Mouse (Mus musculus) mature B cell (primary cell): ENCODE measurements around the gene Ppard.

Experiments used
- in situ Hi-C: fragments of 300-500 bp; cut with MboI; formaldehyde crosslinking; loops from 2 replicates; pipeline ENCODE4 v1.14.3; 2019

The Ppard gene

GRCm38 (mm10) chr17:28255651-28256050 lies 23.2 kb downstream of the Ppard start:
- in situ Hi-C loops, result no loop called here

- in situ Hi-C loops, result no loop called here
Observed at GRCm38 (mm10) chr17:28256651-28257328, 24.3 kb downstream of the Ppard start.

DNA sequence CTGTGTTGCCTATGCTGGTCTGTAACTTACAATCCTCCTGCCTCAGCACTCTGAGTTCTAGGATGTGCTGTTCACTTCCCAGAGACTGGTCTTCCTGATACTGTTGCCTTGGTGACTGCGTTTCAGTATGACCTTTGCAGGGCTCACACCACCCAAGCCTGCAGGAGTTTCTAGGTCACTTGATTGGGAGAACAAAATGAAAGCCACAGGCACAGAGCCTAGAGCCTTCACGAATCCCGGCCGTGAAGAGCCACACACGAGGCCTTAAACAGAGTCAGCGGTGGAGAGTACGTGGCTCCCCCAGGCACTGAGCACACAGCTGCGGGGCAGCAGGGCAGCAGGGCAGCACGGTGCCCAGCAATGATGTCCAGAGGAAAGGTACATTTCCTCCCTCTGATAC lies 25.8 kb downstream of the Ppard start:
- in situ Hi-C loops, result no loop called here

DNA sequence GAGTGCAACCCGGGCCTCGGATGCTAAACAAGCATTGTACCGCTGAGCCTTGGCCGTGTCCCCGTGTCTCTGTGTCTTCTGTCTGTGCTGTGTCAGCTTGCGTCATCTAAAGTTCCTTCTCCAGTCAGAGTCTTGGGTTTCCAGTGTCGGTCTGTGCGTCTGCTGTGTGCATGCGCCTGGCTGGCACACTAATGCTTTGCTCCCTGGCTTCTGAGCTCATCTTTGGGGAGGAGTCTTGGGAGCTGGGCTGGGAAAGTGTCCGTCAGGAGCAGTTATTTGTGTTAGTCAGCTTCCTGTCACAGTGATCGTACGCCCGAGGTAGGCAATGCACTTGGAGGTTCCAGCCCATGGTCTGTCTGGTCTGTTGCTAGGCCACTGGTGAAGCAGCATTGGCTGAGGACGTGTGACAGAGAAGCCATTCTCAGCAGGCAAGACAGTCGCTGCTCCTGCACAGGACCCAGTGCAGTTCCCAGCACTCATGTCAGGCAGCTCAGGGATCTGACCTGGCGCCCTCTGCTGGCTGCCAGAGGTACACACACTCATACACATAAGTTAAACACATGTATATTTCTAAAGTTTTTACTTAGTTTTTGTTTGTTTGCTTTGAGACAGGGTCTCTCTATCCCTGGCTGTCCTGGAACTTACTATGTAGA lies 27.5 kb downstream of the Ppard start:
- in situ Hi-C loops, result no loop called here

DNA sequence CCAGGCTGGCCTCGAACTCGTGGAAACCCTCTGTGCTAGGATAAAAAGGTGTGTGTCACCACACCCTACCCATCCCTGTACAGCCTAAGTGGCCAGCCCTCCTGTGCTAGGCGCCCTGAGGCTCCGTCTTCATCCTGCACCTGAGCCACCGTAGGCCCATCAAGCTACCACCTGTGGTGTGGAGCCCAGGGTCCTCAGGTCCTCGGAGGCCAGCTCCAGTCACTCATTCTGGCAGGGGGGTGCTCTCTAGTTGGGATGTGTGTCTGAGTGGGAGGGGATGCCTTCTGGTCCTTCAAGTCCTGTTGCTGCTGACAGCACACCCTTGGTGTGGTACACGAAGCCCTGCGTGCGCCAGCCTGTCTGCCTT lies 28.0 kb downstream of the Ppard start:
- in situ Hi-C loops, result no loop called here

DNA sequence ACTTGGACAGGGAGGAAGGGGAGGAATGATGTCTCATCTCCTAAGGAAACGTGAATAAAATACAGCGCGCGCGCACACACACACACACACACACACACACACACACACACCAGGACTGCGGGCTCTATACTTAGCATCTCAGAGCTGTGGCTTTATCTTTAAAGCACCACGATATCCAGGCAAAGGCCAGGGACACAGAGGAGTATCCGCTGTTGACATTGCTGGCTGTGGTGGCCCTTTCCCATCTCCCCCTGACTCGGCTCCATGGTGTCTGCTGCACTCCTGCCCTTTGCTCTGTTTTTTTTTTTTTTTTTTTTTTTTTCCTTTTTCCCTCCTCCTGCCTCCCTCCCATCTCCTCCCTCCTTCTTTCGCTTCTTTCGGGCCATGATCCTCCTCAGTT lies 29.3 kb downstream of the Ppard start:
- in situ Hi-C loops, result no loop called here

GRCm38 (mm10) chr17:28263181-28263894 lies 30.8 kb downstream of the Ppard start:
- in situ Hi-C loops, result no loop called here

DNA sequence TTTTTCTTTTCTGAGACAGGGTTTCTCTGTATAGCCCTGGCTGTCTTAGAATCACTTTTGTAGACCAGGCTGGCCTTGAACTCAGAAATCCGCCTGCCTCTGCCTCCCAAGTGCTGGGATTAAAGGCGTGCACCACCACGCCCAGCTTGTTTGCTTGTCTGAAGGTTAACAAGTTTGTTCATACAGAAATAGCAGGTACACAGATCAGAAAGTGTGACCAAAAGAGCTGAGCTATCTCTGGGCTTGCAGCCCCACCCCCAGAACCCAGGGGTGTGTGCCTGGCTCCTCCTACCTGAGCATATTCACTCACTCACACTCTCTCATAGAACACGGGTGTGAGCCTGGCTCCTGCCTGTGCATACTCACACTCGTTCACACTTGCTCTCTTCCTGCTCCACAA lies 34.8 kb downstream of the Ppard start:
- in situ Hi-C loops, result no loop called here

DNA sequence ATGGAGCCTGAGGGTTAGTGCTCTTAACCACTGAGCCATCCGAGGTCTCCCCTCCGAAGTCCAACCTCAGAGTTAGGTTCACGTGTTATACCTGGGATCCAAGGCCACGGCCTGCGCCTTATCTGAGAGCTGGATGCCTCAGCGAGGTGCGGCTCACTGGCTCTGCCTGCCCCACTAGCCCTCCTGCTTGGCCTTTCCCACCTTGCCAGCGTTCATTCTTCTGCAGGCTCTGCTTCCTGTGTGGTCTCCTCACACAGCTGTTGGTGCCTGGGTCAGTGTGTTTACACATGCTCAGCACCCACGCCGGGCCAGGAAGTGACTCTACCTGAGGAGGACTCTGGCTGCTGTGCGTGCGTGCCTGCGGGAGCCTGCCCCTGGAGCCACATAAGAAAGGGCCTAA lies 37.7 kb downstream of the Ppard start:
- in situ Hi-C loops, result no loop called here

DNA sequence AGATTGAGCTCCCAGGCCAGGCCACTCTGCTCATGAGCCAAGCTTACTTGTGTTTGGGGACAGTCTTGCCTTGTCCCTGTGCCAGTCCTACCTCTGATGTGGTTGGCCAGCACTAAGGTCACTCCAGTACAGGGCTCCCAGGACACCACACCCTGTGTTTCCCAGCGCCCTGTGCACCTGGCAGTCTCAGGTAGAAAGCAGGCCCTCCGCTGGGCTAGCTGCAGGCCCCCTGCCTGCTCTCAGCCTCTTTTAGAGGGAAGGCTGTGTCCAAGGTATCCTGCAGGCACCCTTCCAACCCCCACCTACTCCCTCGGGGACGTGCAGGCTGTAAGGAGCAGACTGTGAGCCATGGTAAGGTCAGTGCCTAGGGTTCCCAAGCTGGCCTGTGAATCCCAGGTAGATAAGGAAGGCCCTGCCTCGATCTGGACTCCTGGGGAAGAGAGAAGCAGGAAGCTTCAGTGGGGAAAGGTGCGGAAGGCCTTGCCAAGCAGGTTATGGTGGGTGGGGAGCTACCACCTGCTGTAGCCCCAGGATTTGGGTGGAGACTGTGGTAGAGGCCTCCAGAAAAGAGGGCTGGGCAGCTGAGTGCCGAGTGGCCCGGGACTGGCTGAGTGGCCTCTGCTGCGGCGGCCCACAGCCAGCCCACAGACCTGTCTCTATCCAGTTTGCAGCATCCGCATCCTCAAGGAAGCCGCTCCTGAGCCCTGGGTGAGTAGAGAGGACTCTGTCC lies 39.2 kb downstream of the Ppard start:
- in situ Hi-C loops, result no loop called here

DNA sequence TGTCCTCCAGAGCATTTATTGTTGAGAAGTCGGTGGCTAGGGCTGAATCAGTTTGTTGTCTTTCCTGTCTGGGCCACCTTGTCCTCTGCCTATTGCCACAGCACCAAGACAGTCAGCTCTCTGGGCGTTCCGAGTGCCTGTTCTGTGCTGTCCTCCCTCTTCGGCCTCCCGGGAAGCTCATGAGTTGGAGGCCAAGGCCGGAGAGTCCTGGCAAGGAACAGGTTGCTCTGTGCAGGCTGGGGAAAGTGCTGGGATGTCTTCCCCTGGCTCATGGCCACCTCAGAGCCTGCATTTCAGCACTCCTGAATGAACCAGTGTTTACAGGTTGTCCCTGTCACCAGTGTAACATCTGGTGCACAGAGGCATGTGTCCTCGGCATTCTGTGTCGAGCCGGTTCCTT lies 39.8 kb downstream of the Ppard start:
- in situ Hi-C loops, result no loop called here

DNA sequence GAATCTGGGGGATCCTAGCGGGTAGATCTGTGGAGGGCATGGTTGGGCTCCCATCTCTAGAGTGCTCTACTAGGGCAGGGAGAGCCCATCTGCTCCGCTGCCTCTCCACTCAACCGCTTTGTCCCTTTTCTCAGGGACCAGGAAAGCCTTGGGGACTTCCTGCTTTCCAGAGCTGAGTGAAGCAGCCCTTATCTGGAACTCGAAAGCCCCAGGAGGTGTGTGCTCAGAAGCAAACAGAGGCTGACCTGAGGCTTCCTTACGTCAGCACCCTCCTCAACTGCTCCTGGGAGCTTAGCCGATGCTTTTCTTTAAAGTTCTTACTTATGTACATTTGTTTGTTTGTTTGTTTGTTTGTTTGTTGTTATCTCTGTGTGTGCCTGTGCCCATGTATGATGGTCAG lies 40.3 kb downstream of the Ppard start:
- in situ Hi-C loops, result no loop called here

DNA sequence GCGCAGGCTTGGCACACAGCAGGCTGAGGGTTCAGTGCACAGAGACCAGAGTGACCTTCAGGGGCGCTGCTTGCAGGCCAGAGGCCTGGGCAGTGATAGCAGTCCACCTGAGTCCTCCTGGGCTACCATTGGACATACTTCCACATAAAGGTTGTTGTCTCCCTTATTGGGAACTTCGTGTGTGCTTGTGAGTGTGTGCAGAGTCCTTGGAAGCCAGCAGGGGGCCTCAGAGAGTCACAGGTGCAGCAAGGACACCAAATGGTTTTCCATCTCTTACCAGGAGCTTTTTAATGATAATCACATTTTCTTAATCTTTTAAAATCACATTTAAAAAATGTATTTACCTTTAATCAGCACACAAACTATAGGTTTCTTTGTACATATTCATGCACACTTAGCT lies 42.2 kb downstream of the Ppard start:
- in situ Hi-C loops, result no loop called here

DNA sequence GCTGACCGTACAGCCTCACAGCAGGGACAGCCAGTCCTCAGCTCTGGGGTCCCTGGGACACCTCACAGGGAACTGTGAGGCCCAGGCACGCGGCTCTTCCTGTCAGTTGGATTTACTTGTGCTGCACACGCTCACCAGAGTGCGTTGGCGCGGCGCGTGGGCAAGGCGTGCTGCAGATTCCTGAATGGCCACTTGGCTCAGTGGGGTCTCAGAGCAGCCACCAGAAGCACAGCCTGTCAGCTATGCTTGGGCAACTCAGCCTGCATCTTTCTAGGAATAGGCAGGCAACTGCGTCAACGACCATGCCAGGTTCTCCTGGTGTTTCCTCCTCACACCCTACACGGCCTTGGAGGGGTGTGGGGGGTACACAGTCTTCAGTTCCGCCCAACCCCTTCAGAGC lies 44.7 kb downstream of the Ppard start:
- in situ Hi-C loops, result no loop called here

DNA sequence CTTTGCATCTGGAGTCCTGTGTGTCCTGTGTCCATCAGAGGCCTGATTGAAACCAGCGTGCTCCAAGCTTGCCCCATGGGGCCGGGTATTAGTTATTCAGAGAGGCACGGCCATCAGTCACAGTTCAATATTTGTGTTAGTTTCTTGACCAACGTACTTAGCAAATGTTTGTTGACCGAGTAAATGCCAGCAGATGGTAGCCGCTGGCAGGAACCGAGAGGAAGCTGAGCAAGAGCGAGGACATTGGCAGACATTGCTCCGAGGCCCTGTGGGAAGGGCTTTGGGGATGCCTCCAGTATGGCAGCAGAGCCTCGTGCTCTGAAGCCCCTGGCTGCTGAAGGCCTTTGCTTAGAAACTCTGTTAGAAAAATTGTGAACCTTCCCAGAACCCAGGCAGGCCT lies 45.2 kb downstream of the Ppard start:
- in situ Hi-C loops, result no loop called here

GRCm38 (mm10) chr17:28278156-28278555 lies 45.7 kb downstream of the Ppard start:
- in situ Hi-C loops, result no loop called here

DNA sequence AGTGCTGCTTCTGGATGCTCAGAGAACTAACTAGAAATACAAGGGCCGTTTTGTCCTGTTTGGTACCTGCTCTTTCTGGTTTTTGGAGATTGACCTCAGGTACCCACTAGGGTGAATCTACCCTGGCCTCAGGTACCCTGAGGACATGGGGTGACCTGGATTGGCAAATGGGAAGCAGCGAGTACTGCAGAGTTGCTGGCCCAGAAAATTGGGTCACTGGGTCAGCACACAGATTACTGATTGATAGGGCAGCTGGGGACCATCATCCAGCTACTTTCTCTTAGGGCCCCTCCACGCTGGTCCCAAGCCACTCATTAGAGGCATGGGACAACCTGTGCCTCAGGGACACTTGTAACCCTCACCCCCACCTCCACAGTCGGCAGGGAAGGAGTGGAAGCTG lies 46.7 kb downstream of the Ppard start:
- in situ Hi-C loops, result no loop called here

DNA sequence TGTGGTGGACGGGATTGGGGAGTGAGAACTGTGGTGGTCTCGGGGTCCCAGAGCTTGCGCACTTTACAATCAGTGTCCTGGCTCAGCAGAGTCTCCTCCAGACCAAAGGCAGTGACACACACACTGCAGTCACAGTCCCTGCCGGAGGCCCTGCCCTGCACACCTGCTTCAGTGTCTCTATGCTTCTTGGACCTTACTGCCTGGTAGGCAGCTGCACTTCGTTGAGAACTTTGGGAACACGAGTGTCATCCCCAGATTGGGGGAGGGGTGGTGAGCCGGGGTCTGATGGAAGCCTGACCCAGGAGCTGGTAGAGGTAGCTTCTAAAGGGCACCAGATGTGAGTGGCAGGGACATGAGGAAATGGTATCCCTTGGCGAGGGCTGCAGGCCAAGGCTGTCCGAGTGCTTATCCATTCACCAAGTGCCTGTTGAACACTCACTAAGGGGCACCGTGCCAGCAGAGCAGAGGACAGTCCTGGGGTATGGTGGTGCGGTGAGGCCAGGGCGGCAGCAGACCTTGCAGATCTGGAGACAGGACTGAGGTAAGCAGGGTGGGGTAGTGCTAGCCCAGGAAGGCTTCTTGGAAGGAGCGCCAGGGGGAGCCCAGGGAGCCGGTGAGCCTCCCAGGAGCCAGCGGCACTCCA lies 47.4 kb downstream of the Ppard start:
- in situ Hi-C loops, result no loop called here

DNA sequence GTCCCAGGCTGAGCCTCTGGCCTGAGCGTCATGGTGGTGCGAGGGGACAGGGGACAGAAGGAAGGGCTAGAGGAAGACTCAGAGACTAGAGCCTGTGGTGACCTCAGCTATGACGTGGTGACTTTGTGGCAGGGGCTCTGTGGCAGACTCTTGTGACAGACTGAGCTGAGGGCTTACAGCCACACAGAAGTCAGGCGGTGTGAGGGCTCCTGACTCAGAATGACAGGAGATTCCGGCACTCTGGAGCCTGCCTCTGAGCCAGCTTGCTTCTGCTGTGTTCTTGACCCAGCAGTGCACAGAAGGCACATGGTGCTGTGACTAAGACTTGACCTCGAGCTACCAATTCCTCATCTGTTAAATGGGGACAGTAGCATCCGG lies 47.9 kb downstream of the Ppard start:
- in situ Hi-C loops, result no loop called here

DNA sequence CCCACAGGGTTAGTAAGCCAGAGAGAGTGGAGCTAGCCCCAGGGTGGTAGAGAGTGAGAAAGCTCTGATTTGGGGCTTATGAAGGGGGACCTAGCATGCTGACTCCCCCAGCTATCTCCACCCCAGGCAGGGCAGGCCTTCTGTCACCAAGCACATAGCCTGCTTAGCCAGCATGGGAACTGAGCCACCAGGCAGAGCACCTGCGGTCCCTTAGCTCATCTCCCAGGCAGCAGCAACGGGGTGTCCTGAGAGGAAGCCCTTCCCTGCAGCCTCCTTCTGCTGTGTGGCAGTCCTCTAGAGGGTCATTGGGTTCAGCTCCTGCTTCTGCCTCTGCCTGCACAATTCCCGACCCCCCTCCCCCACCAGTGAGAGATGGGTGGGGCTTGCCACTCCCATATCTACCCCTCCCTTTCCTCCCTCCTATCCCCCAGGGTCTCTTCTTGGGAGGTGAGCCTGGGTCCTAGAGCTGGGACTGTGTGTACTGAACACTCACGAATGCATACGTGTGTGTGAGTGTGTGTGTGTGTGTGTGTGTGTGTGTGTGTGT lies 48.4 kb downstream of the Ppard start:
- in situ Hi-C loops, result no loop called here

DNA sequence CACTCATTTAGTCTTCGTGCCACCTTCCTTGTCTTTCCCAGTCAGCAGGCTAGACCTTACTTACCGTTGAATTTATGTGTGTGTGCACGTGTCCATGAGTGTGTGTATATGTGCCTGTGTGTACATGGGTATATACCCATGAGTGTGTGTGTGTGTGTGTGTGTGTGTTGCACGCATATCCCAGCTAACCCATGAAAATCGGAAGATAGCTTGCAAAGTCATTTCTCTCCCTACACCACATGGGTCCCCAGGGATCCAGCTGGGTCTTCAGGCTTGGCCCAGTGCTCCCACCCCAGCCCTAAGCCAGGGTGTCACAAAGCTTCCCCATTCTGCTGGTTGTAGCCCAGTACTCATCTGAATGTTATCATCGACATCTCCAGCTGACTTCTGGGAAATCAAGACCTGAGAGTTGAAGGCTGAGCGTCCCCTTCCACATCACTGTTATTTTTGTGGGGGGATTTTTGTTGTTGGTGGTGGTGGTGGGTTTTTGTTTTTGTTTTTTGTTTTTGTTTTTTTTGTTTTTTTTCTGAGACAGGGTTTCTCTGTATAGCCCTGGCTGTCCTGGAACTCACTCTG lies 49.5 kb downstream of the Ppard start:
- in situ Hi-C loops, result no loop called here

DNA sequence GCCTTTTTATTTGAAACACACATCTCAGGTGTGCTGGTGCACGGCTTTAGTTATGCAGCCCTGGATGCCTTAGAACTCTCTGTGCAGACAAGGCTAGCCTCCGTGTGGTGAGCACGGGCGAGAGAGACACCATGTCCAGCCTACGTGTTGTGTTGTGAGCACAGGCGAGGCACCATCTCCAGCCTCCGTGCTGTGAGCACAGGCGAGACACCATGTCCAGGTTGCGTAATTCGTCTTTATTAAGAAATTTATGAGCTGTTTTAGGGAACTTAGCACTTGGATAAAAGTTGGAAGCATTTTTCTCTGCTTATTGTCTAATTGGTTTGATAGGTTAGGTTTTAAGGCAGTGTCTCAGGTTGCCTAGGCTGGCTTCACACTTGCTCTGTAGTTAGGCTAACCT lies 50.7 kb downstream of the Ppard start:
- in situ Hi-C loops, result no loop called here
